In genomic region chr10:108334096-108334495, GRCm38 (mm10) we compare ENCODE assay signal across 11 mouse cellular contexts. TPM values are rescaled to one million over a fixed set of nuclear protein-coding genes. Genes with fewer than 3 reads are reported as not detected.
DNase-seq lines count a peak whose midpoint lies in the region; ATAC-seq and TF ChIP-seq lines count a peak whose summit lies in the region.
"Had no signal": no experiment of that assay in that cellular context is flagged by ENCODE, and none has a peak within 500 bp of the region (broad histone marks: within the 10 kb centered on the region; RNA-seq: fewer than 3 reads in every experiment).

No protein-coding gene starts in this region.

- peak overlapping the region; percentile 87; the same call in 1 of the 2 replicates for H3K9ac ChIP-seq in heart, embryonic 14.5 days (ENCODE audit: low read length)
- H3K9ac ChIP-seq in liver, postnatal 0 days (replicated peaks): no peak overlapping the region

- no peak overlapping the region for H3K27ac ChIP-seq in heart, embryonic 14.5 days (replicated peaks in 1 of 2; ENCODE audit: control insufficient read depth in 1 of 2, insufficient read depth in 1 of 2, low read depth in 2 of 2, low read length in 2 of 2)
- peak overlapping the region; percentile 77 for H3K27ac ChIP-seq in embryonic fibroblast, embryonic 13.5 days (ENCODE audit: insufficient read depth, low read length)
- H3K27ac ChIP-seq in liver, postnatal 0 days (ENCODE audit: low read depth): no peak overlapping the region

- ATAC-seq in heart, embryonic 14.5 days (ENCODE audit: insufficient number of reproducible peaks, insufficient read depth, low FRiP score, low read depth): no peak
- no peak for ATAC-seq in liver, postnatal 0 days

- DNase-seq in heart, adult 18-20 months: no peak
- peak; percentile 37 for DNase-seq in A20 (ENCODE audit: low read depth, low spot score)
- DNase-seq in liver, postnatal 0 days: no peak
- DNase-seq in cerebellum, adult 18-20 months: no peak
- no peak for DNase-seq in cerebellum, postnatal 36 days
- no peak for DNase-seq in urinary bladder, postnatal 10 days (ENCODE audit: low spot score)
- DNase-seq: adrenal gland, postnatal 25 days had no signal

- 0 out of 2 replicates have a peak, but pooled peaks cover 3% of the 10 kb centered on the region for H3K36me3 ChIP-seq in heart, embryonic 14.5 days (ENCODE audit: control insufficient read depth, insufficient read depth, low read length)
- H3K36me3 ChIP-seq in liver, postnatal 0 days (replicated peaks; ENCODE audit: insufficient read depth, low read length): no peaks in the 10 kb centered on the region

- peaks cover 0 to 8% of the 10 kb centered on the region in 2 experiments; a peak in 1 of 4 replicates for H3K4me1 ChIP-seq in heart, embryonic 14.5 days (ENCODE audit: control insufficient read depth in 2 of 2, insufficient read depth in 2 of 2, low read length in 2 of 2)
- peaks cover 10% of the 10 kb centered on the region for H3K4me1 ChIP-seq in embryonic fibroblast, embryonic 13.5 days (ENCODE audit: control insufficient read depth, insufficient read depth, low read length)
- H3K4me1 ChIP-seq in liver, postnatal 0 days (ENCODE audit: insufficient read depth): no peaks in the 10 kb centered on the region

- H3K27me3 ChIP-seq in heart, embryonic 14.5 days (ENCODE audit: control insufficient read depth, insufficient read depth, low read length): no peaks in the 10 kb centered on the region
- H3K27me3 ChIP-seq in liver, postnatal 0 days (ENCODE audit: insufficient read depth, low read length): peaks cover 35% of the 10 kb centered on the region

- H3K4me3 ChIP-seq in heart, embryonic 14.5 days (ENCODE audit: control insufficient read depth in 1 of 2, insufficient read depth in 1 of 2, low read depth in 1 of 2, low read length in 2 of 2): peak overlapping the region in 1 of 2 experiments; percentile 66; a peak in 2 of 4 replicates
- H3K4me3 ChIP-seq in embryonic fibroblast, embryonic 13.5 days (ENCODE audit: insufficient read depth, low read length): peak overlapping the region; percentile 98
- H3K4me3 ChIP-seq in liver, postnatal 0 days (ENCODE audit: low read depth, low read length): 0 out of 2 replicates have a peak overlapping the region, but pooled peaks have one; percentile 64

- peak overlapping the region; percentile 84 for H3K4me2 ChIP-seq in heart, embryonic 14.5 days (ENCODE audit: low read length)
- peak overlapping the region; percentile 80 for H3K4me2 ChIP-seq in liver, postnatal 0 days (ENCODE audit: low read depth, low read length)

- TF ChIP-seq EP300 in liver, postnatal 0 days (IDR thresholded peaks at IDR 0.05; ENCODE audit: low read depth): no peak

- H3K9me3 ChIP-seq in heart, embryonic 14.5 days (ENCODE audit: control insufficient read depth, low read length): no peaks in the 10 kb centered on the region
- H3K9me3 ChIP-seq in liver, postnatal 0 days (ENCODE audit: low read length): no peaks in the 10 kb centered on the region

- TF ChIP-seq POLR2A in embryonic fibroblast, embryonic 13.5 days (IDR thresholded peaks at IDR 0.05; ENCODE audit: low read depth, low read length): no peak

- WGBS in heart, embryonic 14.5 days: 32% methylated on average over 1 of the region's 1 CpGs
- WGBS in liver, postnatal 0 days (ENCODE audit: insufficient replicate concordance): 34% methylated on average over 1 of the region's 1 CpGs

- TF ChIP-seq CTCF in embryonic fibroblast, embryonic 13.5 days (IDR thresholded peaks at IDR 0.05; ENCODE audit: borderline replicate concordance, insufficient read depth, low read length): no peak
- TF ChIP-seq CTCF in liver, postnatal 0 days (IDR thresholded peaks at IDR 0.05; ENCODE audit: low read depth): no peak

RNA-seq across cellular contexts. Expression of gene Pawr, which starts 2.2 kb away (rescaled TPM):
- 10.6 and 12.4 TPM in 2 replicates for polyA plus RNA-seq in heart, embryonic 14.5 days (2014; fragmentation: Nextera tagmentation; extraction: Ambion mirVana)
- 1 to 10 TPM; 4.4 to 4.8 TPM for total RNA-seq in heart, adult 18-20 months (2021)
- 46.2 and 51.2 TPM in 2 replicates for polyA plus RNA-seq in embryonic fibroblast, embryonic 13.5 days (2011; ENCODE audit: insufficient read length, low read depth, missing spikeins)
- polyA plus RNA-seq in liver, postnatal 0 days (2015; fragmentation: Nextera tagmentation; extraction: Ambion mirVana): 3.5 and 4.9 TPM in 2 replicates
- total RNA-seq: common myeloid progenitor, adult 5-6 weeks; granulocyte monocyte progenitor cell, adult 5-6 weeks had no signal
